ENCODE assay signal across 8 mouse cellular contexts in the genomic region with DNA sequence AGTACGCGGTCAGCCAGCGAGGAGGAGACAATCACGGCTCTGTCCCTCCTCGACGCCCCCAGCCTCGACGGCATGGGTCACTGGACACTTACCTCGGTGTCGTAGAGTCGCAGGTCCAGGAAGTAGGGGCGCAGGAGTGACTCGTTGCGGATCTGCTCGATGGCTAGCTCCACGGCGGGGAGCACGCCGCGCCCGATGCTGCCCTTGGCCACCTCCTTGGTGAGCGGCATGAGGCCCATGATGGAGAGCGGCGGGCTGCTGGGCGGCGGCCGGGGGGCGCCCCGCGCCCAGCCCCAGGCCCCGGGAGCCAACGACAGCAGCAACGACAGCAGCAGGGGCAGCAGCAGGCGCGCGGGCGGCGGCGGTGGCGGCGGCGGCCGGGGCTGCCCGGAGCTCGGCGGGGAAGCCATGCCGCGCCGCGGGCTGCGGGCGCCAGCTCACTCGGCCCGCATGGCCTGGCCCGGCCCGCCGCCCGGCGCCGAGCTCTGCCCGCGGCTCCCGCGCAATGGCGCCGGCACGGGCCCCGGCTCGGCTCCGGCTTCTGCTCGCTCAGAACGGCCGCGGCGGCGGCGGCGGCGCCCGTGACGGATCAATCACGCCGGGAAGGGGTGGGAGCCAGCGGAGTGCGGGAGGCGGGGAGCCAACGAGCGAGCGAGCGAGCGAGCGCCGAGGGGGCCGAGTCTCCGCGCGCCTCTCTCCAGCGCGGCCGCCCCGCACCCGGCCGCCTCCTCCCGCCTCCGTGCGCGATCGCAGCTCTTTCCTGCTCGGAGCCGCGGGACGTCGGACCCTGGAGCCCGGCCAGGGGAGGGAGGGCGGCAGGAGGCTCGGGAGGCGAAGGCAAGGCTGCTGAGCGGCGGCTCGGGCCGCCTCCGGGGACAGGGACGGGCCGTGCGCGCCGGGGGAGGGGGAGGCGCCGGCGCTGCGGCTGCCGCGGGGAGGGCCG. TPM values are rescaled to one million over a fixed set of nuclear protein-coding genes. Genes with fewer than 3 reads are reported as not detected.
DNase-seq lines count a peak whose midpoint lies in the region; ATAC-seq and TF ChIP-seq lines count a peak whose summit lies in the region.

A gene (minus strand): TSS at position 858 of the 943 bp plus-strand sequence.

- H3K4me1 ChIP-seq in thymus, adult 2 months (replicated peaks; ENCODE audit: control insufficient read depth, insufficient read depth, low read length) = peaks cover 27% of the 10 kb centered on the region
- peaks cover 27% of the 10 kb centered on the region for H3K4me1 ChIP-seq in embryonic facial prominence, embryonic 10.5 days
- H3K4me1 ChIP-seq in intestine, embryonic 14.5 days (replicated peaks; ENCODE audit: control insufficient read depth, insufficient read depth, low read length) = peaks cover 6% of the 10 kb centered on the region; the same call in 1 of the 2 replicates
- H3K4me1 ChIP-seq in limb, embryonic 11.5 days (ENCODE audit: control insufficient read depth, insufficient read depth, low read length) = no peaks in the 10 kb centered on the region

- TF ChIP-seq POLR2A in thymus, adult 2 months (IDR thresholded peaks at IDR 0.05; ENCODE audit: control insufficient read depth, extremely low read depth, insufficient read depth, low read length, poor library complexity) = no peak

- no peak for ATAC-seq in intestine, embryonic 14.5 days (replicated peaks; ENCODE audit: low FRiP score, low TSS enrichment, low read depth)
- no peak for ATAC-seq in limb, embryonic 11.5 days (ENCODE audit: insufficient number of reproducible peaks, low FRiP score, low TSS enrichment, low read depth)

- H3K4me2 ChIP-seq in intestine, embryonic 14.5 days (ENCODE audit: low read length) = peak within 1 kb of the TSS; percentile 78
- peak within 1 kb of the TSS; percentile 83 for H3K4me2 ChIP-seq in limb, embryonic 11.5 days (ENCODE audit: low read depth, severe bottlenecking)

- H3K9me3 ChIP-seq in embryonic facial prominence, embryonic 10.5 days = no peaks in the 10 kb centered on the region
- no peaks in the 10 kb centered on the region for H3K9me3 ChIP-seq in intestine, embryonic 14.5 days (ENCODE audit: control insufficient read depth, low read length)
- H3K9me3 ChIP-seq in limb, embryonic 11.5 days (ENCODE audit: control insufficient read depth, low read length) = no peaks in the 10 kb centered on the region

- DNase-seq in thymus, adult 2 months = no peak
- DNase-seq in thymus, postnatal 36 days = no peak
- DNase-seq in embryonic facial prominence, embryonic 10.5 days (ENCODE audit: low spot score) = peak; percentile 48
- no peak for DNase-seq in intestine, embryonic 14.5 days (ENCODE audit: low spot score)
- DNase-seq in limb, embryonic 11.5 days (ENCODE audit: low spot score) = peak; percentile 34
- peak; percentile 54 for DNase-seq in retina, postnatal 7 days (ENCODE audit: low read depth, low spot score)
- no peak for DNase-seq in gastrocnemius, postnatal 10 days
- DNase-seq in gastrocnemius, postnatal 25 days = no peak

- H3K4me3 ChIP-seq in thymus, adult 2 months (ENCODE audit: control insufficient read depth, insufficient read depth, low read length) = peak within 1 kb of the TSS; percentile 22
- H3K4me3 ChIP-seq in embryonic facial prominence, embryonic 10.5 days = peak within 1 kb of the TSS; percentile 68
- peak within 1 kb of the TSS; percentile 45 for H3K4me3 ChIP-seq in intestine, embryonic 14.5 days (ENCODE audit: low read depth, low read length)
- peak within 1 kb of the TSS; percentile 37 for H3K4me3 ChIP-seq in limb, embryonic 11.5 days (ENCODE audit: low read depth, low read length)

- 13% methylated on average over 132 of the region's 134 CpGs for WGBS in thymus, adult 2 months
- WGBS in embryonic facial prominence, embryonic 10.5 days = 3% methylated on average over 132 of the region's 134 CpGs
- under 1% methylated on average over 107 of the region's 134 CpGs for WGBS in intestine, embryonic 14.5 days
- WGBS in limb, embryonic 11.5 days = 2% methylated on average over 87 of the region's 134 CpGs

- TF ChIP-seq CTCF in thymus, adult 2 months (IDR thresholded peaks at IDR 0.05; ENCODE audit: borderline replicate concordance, control insufficient read depth, extremely low read depth, insufficient read depth, low read length, poor library complexity) = no peak

- H3K27me3 ChIP-seq in thymus, adult 2 months (ENCODE audit: control insufficient read depth, insufficient read depth, low read length) = peaks cover 17% of the 10 kb centered on the region
- peaks cover 77% of the 10 kb centered on the region for H3K27me3 ChIP-seq in embryonic facial prominence, embryonic 10.5 days (replicated peaks; ENCODE audit: low read depth, poor library complexity, severe bottlenecking)
- peaks cover 72% of the 10 kb centered on the region for H3K27me3 ChIP-seq in intestine, embryonic 14.5 days (replicated peaks; ENCODE audit: control insufficient read depth, insufficient read depth, low read length)
- peaks cover 54% of the 10 kb centered on the region for H3K27me3 ChIP-seq in limb, embryonic 11.5 days (ENCODE audit: control insufficient read depth, insufficient read depth, low read length)

- H3K9ac ChIP-seq in intestine, embryonic 14.5 days (ENCODE audit: low read length) = no peak within 1 kb of the TSS
- H3K9ac ChIP-seq in limb, embryonic 11.5 days (ENCODE audit: low read length) = no peak within 1 kb of the TSS

- H3K27ac ChIP-seq in thymus, adult 2 months (ENCODE audit: control insufficient read depth, insufficient read depth, low read length) = no peak within 1 kb of the TSS
- H3K27ac ChIP-seq in embryonic facial prominence, embryonic 10.5 days (replicated peaks) = no peak within 1 kb of the TSS
- H3K27ac ChIP-seq in intestine, embryonic 14.5 days (ENCODE audit: low read depth) = no peak within 1 kb of the TSS
- no peak within 1 kb of the TSS for H3K27ac ChIP-seq in limb, embryonic 11.5 days (replicated peaks; ENCODE audit: low read depth, low read length)

- no peaks in the 10 kb centered on the region for H3K36me3 ChIP-seq in thymus, adult 2 months (ENCODE audit: control insufficient read depth, insufficient read depth, low read length)
- no peaks in the 10 kb centered on the region for H3K36me3 ChIP-seq in embryonic facial prominence, embryonic 10.5 days (replicated peaks)
- no peaks in the 10 kb centered on the region for H3K36me3 ChIP-seq in intestine, embryonic 14.5 days (ENCODE audit: control insufficient read depth, insufficient read depth, low read length)
- H3K36me3 ChIP-seq in limb, embryonic 11.5 days (ENCODE audit: control insufficient read depth, insufficient read depth, low read length) = no peaks in the 10 kb centered on the region

RNA-seq across cellular contexts. Expression of the gene that starts here (rescaled TPM):
- 0.19 and 0.20 TPM in 2 replicates for polyA plus RNA-seq in thymus, adult 2 months (2012; rRNA removed)
- 0.15 and 0.30 TPM in 2 replicates for polyA plus RNA-seq in embryonic facial prominence, embryonic 10.5 days (2016; fragmentation: Nextera tagmentation; extraction: Ambion mirVana)
- 0.16 and 0.31 TPM in 2 replicates for polyA plus RNA-seq in intestine, embryonic 14.5 days (2014; fragmentation: Nextera tagmentation; extraction: Ambion mirVana)
- polyA plus RNA-seq in limb, embryonic 11.5 days (2014; fragmentation: Nextera tagmentation; extraction: Ambion mirVana) = 0.10 and 0.20 TPM in 2 replicates
- under 1 TPM; 0.47 to 0.54 TPM for total RNA-seq in gastrocnemius, postnatal 10 days (2021)
- under 1 TPM; 0.05 to 0.26 TPM for total RNA-seq in gastrocnemius, postnatal 25 days (2021)

Comparison
In these comparisons a context has a peak if more than half of its experiments do, and no peak if none do; other contexts are left out.
1. Peak in DNase-seq and H3K4me3 ChIP-seq in embryonic facial prominence, embryonic 10.5 days; RNA of the gene not detected or under 1 TPM.
2. Peak in DNase-seq, H3K4me3 ChIP-seq and H3K4me2 ChIP-seq in limb, embryonic 11.5 days; RNA of the gene not detected or under 1 TPM.